28 mouse cellular contexts compared by ENCODE assay signal in genomic region chr3:90467618-90468300, GRCm38 (mm10). TPM values are rescaled to one million over a fixed set of nuclear protein-coding genes. Genes with fewer than 3 reads are reported as not detected.
DNase-seq lines count a peak whose midpoint lies in the region; ATAC-seq and TF ChIP-seq lines count a peak whose summit lies in the region.
"Had no signal": no experiment of that assay in that cellular context is flagged by ENCODE, and none has a peak within 500 bp of the region (broad histone marks: within the 10 kb centered on the region; RNA-seq: fewer than 3 reads in every experiment).

No protein-coding gene starts in this region.

- no peak overlapping the region for H3K27ac ChIP-seq in midbrain, postnatal 0 days (ENCODE audit: low read depth, low read length)
- H3K27ac ChIP-seq in midbrain, embryonic 15.5 days, result no peak overlapping the region
- no peak overlapping the region for H3K27ac ChIP-seq in ES-E14 (ENCODE audit: insufficient read depth, low read depth, low read length, poor library complexity, severe bottlenecking)
- H3K27ac ChIP-seq in kidney, embryonic 14.5 days (ENCODE audit: low read depth, low read length), result no peak overlapping the region
- H3K27ac ChIP-seq: embryonic facial prominence, embryonic 10.5 days; embryonic facial prominence, embryonic 13.5 days; forebrain, embryonic 10.5 days; forebrain, embryonic 13.5 days; heart, adult 2 months; hindbrain, embryonic 10.5 days; hindbrain, embryonic 13.5 days had no signal

- no peaks in the 10 kb centered on the region for H3K36me3 ChIP-seq in midbrain, postnatal 0 days (ENCODE audit: insufficient read depth, low read length)
- no peaks in the 10 kb centered on the region for H3K36me3 ChIP-seq in midbrain, embryonic 15.5 days (replicated peaks)
- no peaks in the 10 kb centered on the region for H3K36me3 ChIP-seq in ES-E14 (ENCODE audit: control insufficient read depth, insufficient read depth, low read length, poor library complexity, severe bottlenecking)
- H3K36me3 ChIP-seq in kidney, embryonic 14.5 days (ENCODE audit: control insufficient read depth, insufficient read depth, low read length), result no peaks in the 10 kb centered on the region
- H3K36me3 ChIP-seq: embryonic facial prominence, embryonic 10.5 days; embryonic facial prominence, embryonic 13.5 days; forebrain, embryonic 10.5 days; hindbrain, embryonic 10.5 days; hindbrain, embryonic 13.5 days had no signal

- H3K9me3 ChIP-seq in midbrain, postnatal 0 days (ENCODE audit: low read length), result no peaks in the 10 kb centered on the region
- H3K9me3 ChIP-seq in midbrain, embryonic 15.5 days, result no peaks in the 10 kb centered on the region
- no peaks in the 10 kb centered on the region for H3K9me3 ChIP-seq in ES-E14 (ENCODE audit: control insufficient read depth, insufficient read depth, low read depth, low read length)
- no peaks in the 10 kb centered on the region for H3K9me3 ChIP-seq in kidney, embryonic 14.5 days (ENCODE audit: control insufficient read depth, low read length)
- H3K9me3 ChIP-seq: embryonic facial prominence, embryonic 10.5 days; embryonic facial prominence, embryonic 13.5 days; forebrain, embryonic 10.5 days; forebrain, embryonic 13.5 days; hindbrain, embryonic 10.5 days; hindbrain, embryonic 13.5 days had no signal

- peak; percentile 12; the same call in 1 of the 2 replicates for TF ChIP-seq CTCF in midbrain, postnatal 0 days (IDR thresholded peaks at IDR 0.05)

- H3K4me3 ChIP-seq in midbrain, postnatal 0 days (ENCODE audit: low read depth, low read length), result no peak overlapping the region
- H3K4me3 ChIP-seq in midbrain, embryonic 15.5 days, result no peak overlapping the region
- H3K4me3 ChIP-seq in ES-E14 (ENCODE audit: insufficient read depth in 1 of 2, low read depth in 1 of 2, low read length in 2 of 2, poor library complexity in 1 of 2, severe bottlenecking in 1 of 2), result no peak overlapping the region
- H3K4me3 ChIP-seq in kidney, embryonic 14.5 days (ENCODE audit: low read length), result no peak overlapping the region
- H3K4me3 ChIP-seq: embryonic facial prominence, embryonic 10.5 days; embryonic facial prominence, embryonic 13.5 days; forebrain, embryonic 10.5 days; forebrain, embryonic 13.5 days; heart, adult 2 months; hindbrain, embryonic 10.5 days; hindbrain, embryonic 13.5 days had no signal

- 0 out of 2 replicates have a peak, but pooled peaks cover 4% of the 10 kb centered on the region for H3K4me1 ChIP-seq in midbrain, postnatal 0 days (ENCODE audit: insufficient read depth, low read length)
- H3K4me1 ChIP-seq in midbrain, embryonic 15.5 days, result peaks cover 15% of the 10 kb centered on the region
- peaks cover 0 to 2% of the 10 kb centered on the region in 2 experiments; a peak in 1 of 4 replicates for H3K4me1 ChIP-seq in ES-E14 (ENCODE audit: control insufficient read depth in 2 of 2, insufficient read depth in 2 of 2, low read length in 2 of 2, poor library complexity in 1 of 2)
- H3K4me1 ChIP-seq in kidney, embryonic 14.5 days (ENCODE audit: control insufficient read depth, insufficient read depth, low read length), result no peaks in the 10 kb centered on the region

- in situ Hi-C loops in ES-E14 (cut with MboI; ENCODE audit: low sequenced_read_pairs in 2 of 2, unreplicated experiment in 2 of 2), result loop anchor here in 1 of 2 experiments (5.0 kb wide), 1 partner anchor 50 kb away; no protein-coding TSS in a partner anchor

- no peak overlapping the region for H3K9ac ChIP-seq in midbrain, postnatal 0 days (replicated peaks; ENCODE audit: low read length, poor library complexity, severe bottlenecking)
- H3K9ac ChIP-seq in midbrain, embryonic 15.5 days, result no peak overlapping the region
- no peak overlapping the region for H3K9ac ChIP-seq in ES-E14 (ENCODE audit: insufficient read depth, low read depth, low read length, poor library complexity, severe bottlenecking)
- H3K9ac ChIP-seq in kidney, embryonic 14.5 days (ENCODE audit: low read depth, low read length), result no peak overlapping the region
- H3K9ac ChIP-seq: embryonic facial prominence, embryonic 13.5 days; forebrain, embryonic 13.5 days; hindbrain, embryonic 13.5 days had no signal

- WGBS in midbrain, postnatal 0 days, result 92% methylated on average over 10 of the region's 10 CpGs
- 93% methylated on average over 10 of the region's 10 CpGs for WGBS in midbrain, embryonic 15.5 days
- WGBS in kidney, embryonic 14.5 days, result 93% methylated on average over 10 of the region's 10 CpGs

- peaks cover 23% of the 10 kb centered on the region for H3K27me3 ChIP-seq in midbrain, postnatal 0 days (ENCODE audit: insufficient read depth, low read length)
- peaks cover 36% of the 10 kb centered on the region for H3K27me3 ChIP-seq in midbrain, embryonic 15.5 days (replicated peaks)
- H3K27me3 ChIP-seq in kidney, embryonic 14.5 days (ENCODE audit: control insufficient read depth, insufficient read depth, low read length), result peaks cover 21% of the 10 kb centered on the region; the same call in 1 of the 2 replicates

- ATAC-seq in midbrain, postnatal 0 days (ENCODE audit: low FRiP score), result no peak
- ATAC-seq in midbrain, embryonic 15.5 days (replicated peaks), result no peak
- no peak for ATAC-seq in kidney, embryonic 14.5 days (ENCODE audit: low FRiP score, low TSS enrichment)
- ATAC-seq: forebrain, embryonic 13.5 days; forebrain, embryonic 16.5 days; intestine, postnatal 0 days; Patski had no signal

- H3K4me2 ChIP-seq in midbrain, postnatal 0 days (ENCODE audit: low read depth, low read length, poor library complexity, severe bottlenecking), result no peak overlapping the region
- H3K4me2 ChIP-seq in midbrain, embryonic 15.5 days, result no peak overlapping the region
- H3K4me2 ChIP-seq in kidney, embryonic 14.5 days (replicated peaks; ENCODE audit: low read depth, low read length), result no peak overlapping the region
- H3K4me2 ChIP-seq: embryonic facial prominence, embryonic 13.5 days; forebrain, embryonic 13.5 days; heart, embryonic 11.5 days; hindbrain, embryonic 13.5 days had no signal

- DNase-seq in midbrain, postnatal 0 days (ENCODE audit: low spot score), result no peak
- peak; percentile 16 to 29 for DNase-seq in B cell, adult 2 months
- DNase-seq in ES-E14 (ENCODE audit: low read depth, low spot score), result no peak
- no peak for DNase-seq in heart, adult 8-10 months (ENCODE audit: low spot score)
- DNase-seq in kidney, postnatal 14 days, result no peak
- DNase-seq: adrenal gland, adult 2 months; adrenal gland, postnatal 14 days; cerebellum, adult 11 months; cerebellum, adult 2 months; cerebellum, adult 9-11 months; cerebellum, postnatal 25 days; gastrocnemius, postnatal 10 days; gastrocnemius, postnatal 36 days; heart, adult 2 months; heart, postnatal 36 days had no signal

TF ChIP-seq in ES-E14, 5 proteins besides CTCF, POLR2A, EP300 and RAD21:
- TF ChIP-seq HCFC1 (IDR thresholded peaks at IDR 0.05; ENCODE audit: borderline replicate concordance, insufficient read depth, low read length) (no peak), ZNF384 (IDR thresholded peaks at IDR 0.05; ENCODE audit: low read depth, low read length) (peak; percentile 65; the same call in 1 of the 2 replicates)

RNA-seq across cellular contexts. Expression of gene Npr1, which starts 2.1 kb away (rescaled TPM):
- 4.0 and 4.1 TPM in 2 replicates for total RNA-seq in midbrain, postnatal 0 days (2014; rRNA removed)
- polyA plus RNA-seq in midbrain, postnatal 0 days (2015; fragmentation: Nextera tagmentation; extraction: Ambion mirVana), result 1.5 and 2.0 TPM in 2 replicates
- 2.7 and 3.0 TPM in 2 replicates for polyA plus RNA-seq in midbrain, embryonic 15.5 days (2015; fragmentation: Nextera tagmentation; extraction: Ambion mirVana)
- total RNA-seq in ES-E14 (2012; rRNA removed), result 16.4 and 21.6 TPM in 2 replicates
- total RNA-seq in heart, adult 8-10 months (2022), result 10 to 100 TPM; 15.1 to 17.3 (median 16.7) TPM
- polyA plus RNA-seq in kidney, embryonic 14.5 days (2014; fragmentation: Nextera tagmentation; extraction: Ambion mirVana), result 11.0 and 12.3 TPM in 2 replicates
- total RNA-seq: common myeloid progenitor, adult 5-6 weeks had no signal

RNA-seq across cellular contexts. Expression of gene Ilf2, which starts 8.2 kb away (rescaled TPM):
- total RNA-seq in midbrain, postnatal 0 days (2014; rRNA removed), result 136 and 147 TPM in 2 replicates
- polyA plus RNA-seq in midbrain, postnatal 0 days (2015; fragmentation: Nextera tagmentation; extraction: Ambion mirVana), result 177 and 182 TPM in 2 replicates
- polyA plus RNA-seq in midbrain, embryonic 15.5 days (2015; fragmentation: Nextera tagmentation; extraction: Ambion mirVana), result 263 and 264 TPM in 2 replicates
- total RNA-seq in ES-E14 (2012; rRNA removed), result 153 and 165 TPM in 2 replicates
- 10 to 100 TPM; 27.6 to 30.5 (median 28.8) TPM for total RNA-seq in heart, adult 8-10 months (2022)
- polyA plus RNA-seq in kidney, embryonic 14.5 days (2014; fragmentation: Nextera tagmentation; extraction: Ambion mirVana), result 245 and 262 TPM in 2 replicates

RNA-seq across cellular contexts. Expression of gene Snapin, which starts 23.1 kb away (rescaled TPM):
- total RNA-seq in midbrain, postnatal 0 days (2014; rRNA removed), result 41.2 and 51.9 TPM in 2 replicates
- polyA plus RNA-seq in midbrain, postnatal 0 days (2015; fragmentation: Nextera tagmentation; extraction: Ambion mirVana), result 93.5 and 97.2 TPM in 2 replicates
- polyA plus RNA-seq in midbrain, embryonic 15.5 days (2015; fragmentation: Nextera tagmentation; extraction: Ambion mirVana), result 83.4 and 89.2 TPM in 2 replicates
- total RNA-seq in ES-E14 (2012; rRNA removed), result 24.7 and 33.6 TPM in 2 replicates
- total RNA-seq in heart, adult 8-10 months (2022), result 10 to 100 TPM; 69.7 to 77.6 (median 75.4) TPM
- 58.5 and 67.6 TPM in 2 replicates for polyA plus RNA-seq in kidney, embryonic 14.5 days (2014; fragmentation: Nextera tagmentation; extraction: Ambion mirVana)

RNA-seq across cellular contexts. Expression of gene Ints3, which starts 34.3 kb away (rescaled TPM):
- total RNA-seq in midbrain, postnatal 0 days (2014; rRNA removed), result 58.5 and 61.8 TPM in 2 replicates
- polyA plus RNA-seq in midbrain, postnatal 0 days (2015; fragmentation: Nextera tagmentation; extraction: Ambion mirVana), result 19.7 and 22.3 TPM in 2 replicates
- 37.8 and 39.2 TPM in 2 replicates for polyA plus RNA-seq in midbrain, embryonic 15.5 days (2015; fragmentation: Nextera tagmentation; extraction: Ambion mirVana)
- 62.7 and 72.4 TPM in 2 replicates for total RNA-seq in ES-E14 (2012; rRNA removed)
- total RNA-seq in heart, adult 8-10 months (2022), result 10 to 100 TPM; 22.9 to 28.1 (median 24.4) TPM
- 24.0 and 39.2 TPM in 2 replicates for polyA plus RNA-seq in kidney, embryonic 14.5 days (2014; fragmentation: Nextera tagmentation; extraction: Ambion mirVana)

RNA-seq across cellular contexts. Expression of gene Chtop, which starts 41.5 kb away (rescaled TPM):
- 233 and 254 TPM in 2 replicates for total RNA-seq in midbrain, postnatal 0 days (2014; rRNA removed)
- 154 and 163 TPM in 2 replicates for polyA plus RNA-seq in midbrain, postnatal 0 days (2015; fragmentation: Nextera tagmentation; extraction: Ambion mirVana)
- polyA plus RNA-seq in midbrain, embryonic 15.5 days (2015; fragmentation: Nextera tagmentation; extraction: Ambion mirVana), result 184 and 185 TPM in 2 replicates
- 84.0 and 110 TPM in 2 replicates for total RNA-seq in ES-E14 (2012; rRNA removed)
- total RNA-seq in heart, adult 8-10 months (2022), result 100 to 1,000 TPM in 1 of 4 experiments, 10 to 100 TPM in 3; 93.2 to 105 (median 94.2) TPM
- polyA plus RNA-seq in kidney, embryonic 14.5 days (2014; fragmentation: Nextera tagmentation; extraction: Ambion mirVana), result 98.8 and 105 TPM in 2 replicates

Comparison
In these comparisons a context has a peak if more than half of its experiments do, and no peak if none do; other contexts are left out.
1. DNase-seq: peak in B cell, adult 2 months (2 of 2); none in midbrain, postnatal 0 days (single experiment), ES-E14 (single experiment), heart, adult 8-10 months (single experiment) and kidney, postnatal 14 days (single experiment).